Mouse (Mus musculus) layer of hippocampus, adult 11-12 months (tissue): ENCODE measurements around the gene Ms4a18.

Experiments
- DNase-seq: peaks from one replicate; pipeline ENCODE4 v3.0.0; 2022; ENCODE audit warnings: low spot score

The Ms4a18 gene

DNA sequence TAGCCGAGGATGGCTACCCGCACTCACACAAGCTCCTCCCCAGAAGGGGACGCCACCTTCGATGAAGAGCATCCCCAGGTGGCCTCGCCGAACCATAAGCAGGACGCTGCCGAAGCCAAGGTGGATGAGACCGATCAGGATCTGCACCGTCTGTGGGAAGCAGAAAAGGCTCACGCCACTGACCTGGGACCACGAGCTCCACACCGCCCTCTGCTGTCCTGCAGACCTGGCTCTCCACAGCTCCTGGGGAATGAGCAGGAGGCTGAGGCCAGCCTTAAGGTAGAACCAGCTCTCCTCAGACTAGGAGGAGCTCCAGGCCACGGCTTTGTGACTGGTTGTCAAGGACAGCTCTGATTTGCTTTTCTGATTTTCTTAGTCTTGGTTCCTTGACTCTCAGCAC, 34.7 kb downstream of the Ms4a18 start:
- peak; percentile 15 for DNase-seq

GRCm38 (mm10) chr19:10980210-10980609, 37.6 kb downstream of the Ms4a18 start:
- DNase-seq = no peak

DNA sequence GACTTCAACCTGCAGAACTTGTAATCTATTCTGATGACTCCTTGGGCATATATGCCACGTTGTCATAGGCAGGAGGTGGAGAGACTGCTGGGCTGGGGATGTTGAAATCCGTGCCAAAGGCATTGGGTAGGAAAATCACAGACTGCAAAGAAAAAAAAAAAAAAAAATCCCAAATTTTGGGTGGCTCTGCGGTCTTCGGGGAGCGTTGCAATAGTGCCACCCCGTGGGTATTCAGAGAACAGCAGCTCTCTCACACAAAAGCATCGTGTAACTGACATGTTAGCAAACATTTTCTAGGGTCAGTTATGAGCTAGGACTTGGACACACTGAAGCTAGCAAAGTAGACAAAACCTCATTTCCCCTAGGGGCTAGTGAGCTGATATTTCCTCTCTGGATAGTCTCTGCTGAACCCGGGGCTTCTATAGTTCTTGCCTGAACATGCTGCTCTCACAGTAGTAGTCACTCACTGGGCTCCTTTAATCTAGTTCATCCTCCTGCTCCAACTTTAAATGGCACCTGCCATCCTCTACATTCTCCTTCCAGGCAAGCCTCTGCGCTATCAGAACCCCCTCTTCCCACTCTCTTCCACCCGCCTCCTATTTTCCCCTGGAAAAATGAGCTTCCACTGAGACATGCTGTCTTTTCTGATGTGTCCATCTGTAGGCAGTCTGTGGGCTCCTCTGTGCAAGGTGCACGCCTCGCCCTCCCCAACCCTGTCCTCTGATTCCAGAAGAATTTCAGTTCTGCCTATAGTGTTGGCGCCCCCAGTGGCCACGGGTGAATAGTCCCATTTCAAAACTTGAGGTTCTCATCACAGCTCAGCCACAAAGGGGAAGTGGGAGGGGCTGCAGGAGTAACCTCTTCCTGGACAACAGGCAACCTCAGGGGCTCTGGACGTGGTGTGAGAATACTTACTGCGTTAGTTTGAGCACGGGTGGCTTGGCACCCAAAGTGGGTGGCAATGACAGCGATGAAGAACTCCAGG, 38.4 kb downstream of the Ms4a18 start:
- DNase-seq = peak; percentile 84

DNA sequence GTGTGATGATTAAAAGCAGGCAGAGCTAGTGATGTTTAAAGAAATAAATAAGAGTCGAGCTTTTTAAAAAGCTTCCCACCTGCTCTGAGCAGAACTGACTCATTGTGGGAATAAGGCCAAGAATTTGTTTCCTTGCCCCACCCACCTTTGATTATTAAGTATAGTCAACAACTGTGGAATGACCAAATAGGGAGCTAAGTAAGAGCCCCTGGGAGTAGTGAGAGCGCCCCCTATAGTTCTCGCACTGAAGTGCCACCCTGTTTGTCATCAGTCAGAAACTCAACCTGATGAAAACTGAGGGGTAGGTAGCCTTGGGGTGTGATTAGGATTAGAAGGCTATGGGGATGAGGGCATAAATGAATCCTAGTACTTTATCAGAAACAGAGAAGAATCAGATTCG, 41.5 kb downstream of the Ms4a18 start:
- DNase-seq = no peak

- no peak for DNase-seq
These were observed 42.6 kb downstream of the Ms4a18 start for GRCm38 (mm10) chr19:10975187-10975586.

DNA sequence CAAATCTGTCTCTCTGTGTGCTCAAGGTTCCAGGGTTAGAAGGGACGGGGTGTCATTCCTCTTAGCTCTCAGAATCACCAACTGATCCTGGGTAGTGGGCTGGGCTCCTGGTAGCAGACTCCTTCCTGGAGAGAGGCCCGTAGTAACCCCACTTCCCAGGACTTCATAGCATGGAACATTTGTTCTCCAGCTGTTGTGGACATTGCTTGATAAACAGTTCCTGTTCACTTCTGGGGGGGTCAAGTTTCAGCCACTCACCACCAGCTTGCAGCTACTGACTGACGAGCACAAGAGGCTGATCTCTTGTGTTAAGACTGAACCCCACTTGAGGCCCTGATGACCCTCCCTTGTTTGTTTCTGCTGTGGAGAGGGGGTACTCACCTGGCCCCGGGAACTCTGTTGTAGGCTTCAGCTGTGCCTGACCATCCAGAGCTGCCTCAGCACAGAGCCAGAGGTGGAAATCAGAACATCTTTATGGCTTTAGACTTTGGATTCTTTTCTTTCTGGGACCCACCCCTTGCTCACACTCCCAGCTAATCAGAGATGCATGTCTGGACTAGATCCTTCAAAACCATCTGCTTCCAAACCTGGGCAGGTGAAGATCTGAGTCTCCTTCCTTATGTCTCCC, 43.5 kb downstream of the Ms4a18 start, which contains the start of gene Ms4a10:
Ms4a10 (minus strand) TSS at position 433 of the 628 bp plus-strand sequence.
- DNase-seq = no peak

DNA sequence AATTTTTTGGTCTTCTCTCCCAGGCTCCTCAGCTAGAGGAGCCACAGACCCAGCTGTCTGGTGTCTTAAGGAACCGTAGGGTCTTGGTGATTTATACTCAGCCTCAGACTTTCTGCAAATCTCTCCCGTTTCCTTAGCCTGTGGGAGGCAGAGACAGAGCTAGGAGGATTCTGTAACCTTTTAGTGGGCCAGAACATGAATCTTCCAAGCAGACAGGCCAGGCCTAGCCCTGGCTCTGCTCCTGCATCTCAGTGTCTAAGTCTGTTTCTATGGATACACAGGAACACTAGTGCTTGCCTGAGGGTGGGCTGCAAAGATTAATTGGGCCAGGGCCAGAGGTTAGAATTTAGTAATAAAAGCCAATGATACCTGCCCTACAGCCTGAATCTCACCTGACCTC, 44.6 kb downstream of the Ms4a18 start:
- DNase-seq = no peak

DNA sequence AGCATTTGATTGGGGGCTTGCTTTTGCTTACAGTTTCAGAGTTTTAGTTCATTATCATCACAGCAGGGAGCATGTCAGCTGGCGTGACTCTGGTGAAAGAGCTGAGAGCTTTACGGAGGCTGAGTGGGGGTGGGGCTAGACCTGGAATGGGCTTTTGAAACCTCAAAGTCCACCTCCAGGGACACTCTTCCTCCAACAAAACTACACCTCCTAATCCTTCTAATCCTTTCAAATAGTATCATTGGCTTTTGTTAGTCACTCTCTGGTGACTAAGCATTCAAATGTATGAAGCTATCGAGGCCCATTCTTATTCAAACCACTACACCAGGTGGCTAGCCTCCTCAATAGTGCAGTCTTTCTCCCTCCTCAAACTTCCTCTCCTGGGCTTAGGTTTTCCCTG, 45.2 kb downstream of the Ms4a18 start:
- DNase-seq = no peak

- DNase-seq = no peak
These were observed 47.4 kb downstream of the Ms4a18 start for GRCm38 (mm10) chr19:10970457-10970856.

GRCm38 (mm10) chr19:10968578-10968977, 49.3 kb downstream of the Ms4a18 start:
- DNase-seq = no peak

- DNase-seq = no peak
These were observed 52.1 kb downstream of the Ms4a18 start for GRCm38 (mm10) chr19:10965721-10966120.

- DNase-seq = no peak
These were observed 57.9 kb downstream of the Ms4a18 start for GRCm38 (mm10) chr19:10959978-10960346.

DNA sequence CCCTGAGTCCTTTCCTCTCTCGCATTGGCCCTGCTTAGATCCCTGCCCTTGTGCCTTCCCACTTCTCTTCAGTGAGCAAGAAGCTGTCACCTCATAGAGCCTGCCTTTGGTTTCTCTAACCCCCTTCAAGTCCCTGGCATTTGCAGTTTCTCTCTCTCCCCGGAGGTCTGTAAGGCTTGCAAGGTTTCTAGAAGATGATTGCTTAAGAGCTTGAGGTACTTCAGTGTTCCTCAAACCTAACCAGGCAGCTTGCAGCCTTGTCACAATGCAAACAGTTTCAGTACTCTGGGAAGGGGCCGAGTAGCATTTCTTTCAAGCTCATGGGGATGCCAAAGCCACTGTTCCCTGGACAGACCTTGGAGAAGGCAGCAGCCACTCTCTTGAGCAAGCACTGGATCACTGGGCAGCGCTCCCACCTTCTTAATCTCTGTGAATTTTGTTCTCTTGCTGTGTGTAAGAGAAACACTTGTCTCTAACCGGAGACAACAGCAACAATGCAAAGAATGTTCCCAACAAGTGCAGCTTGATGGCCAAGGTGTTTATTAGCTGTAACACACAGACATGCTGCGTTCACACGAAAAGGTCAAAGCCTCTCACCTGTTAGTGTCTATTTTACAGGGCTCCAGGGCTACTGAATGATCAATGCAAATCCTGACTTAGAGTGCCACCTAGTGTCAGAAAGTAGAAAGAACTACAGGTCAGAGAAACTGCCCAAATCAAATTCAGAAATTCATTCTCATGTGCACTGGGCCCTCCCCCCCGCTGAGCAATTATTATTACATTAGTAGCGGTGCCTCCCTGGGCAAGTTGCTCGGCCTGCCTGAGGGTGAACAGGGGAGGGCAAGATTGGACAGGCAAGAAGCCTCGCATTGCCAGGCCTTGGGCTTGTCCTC, 58.5 kb downstream of the Ms4a18 start:
- peak; percentile 71 for DNase-seq

DNA sequence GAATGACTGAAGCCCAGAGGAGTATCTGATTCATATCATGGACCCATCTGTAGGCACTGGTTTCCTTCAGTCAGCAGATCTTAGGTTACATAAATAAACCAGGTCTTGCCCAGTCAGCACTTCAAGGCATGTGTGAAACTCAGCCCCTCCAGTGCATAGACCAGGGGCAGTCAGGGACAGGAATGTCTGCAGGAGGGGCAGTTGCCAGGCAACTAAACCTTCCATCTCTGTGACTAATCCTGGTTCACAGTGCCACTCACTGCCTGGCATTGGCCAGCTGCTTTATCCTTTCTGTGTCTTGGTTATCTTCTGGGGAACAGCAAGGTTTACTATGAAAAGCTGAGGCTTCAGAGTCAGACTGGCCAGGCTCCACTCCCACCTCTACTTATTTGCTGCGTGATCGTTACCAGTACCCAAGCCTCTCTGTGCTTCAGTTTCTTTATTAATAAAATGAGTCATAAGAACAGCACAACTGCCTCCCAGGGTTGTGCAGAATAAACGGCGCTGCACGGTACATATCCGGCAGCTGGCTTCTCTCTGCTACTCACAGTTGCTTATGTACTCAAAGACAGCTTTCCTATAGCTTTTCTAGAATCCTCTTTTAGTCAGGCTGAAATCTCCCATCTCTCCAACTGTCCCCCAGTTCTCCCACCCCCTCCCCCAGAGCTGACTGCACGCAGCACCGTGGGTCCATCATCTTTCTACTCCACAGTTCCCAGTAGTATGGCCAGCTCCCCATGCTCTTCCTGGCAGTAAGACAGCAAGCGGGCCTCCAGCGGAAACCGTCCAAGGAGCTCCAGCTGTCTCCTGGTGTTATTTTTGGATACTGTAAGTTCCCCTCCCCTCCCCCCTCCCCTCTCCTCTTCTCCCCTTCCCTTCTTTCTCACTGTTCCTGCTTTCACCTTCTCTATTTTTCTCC, 65.6 kb downstream of the Ms4a18 start:
- DNase-seq = no peak

DNA sequence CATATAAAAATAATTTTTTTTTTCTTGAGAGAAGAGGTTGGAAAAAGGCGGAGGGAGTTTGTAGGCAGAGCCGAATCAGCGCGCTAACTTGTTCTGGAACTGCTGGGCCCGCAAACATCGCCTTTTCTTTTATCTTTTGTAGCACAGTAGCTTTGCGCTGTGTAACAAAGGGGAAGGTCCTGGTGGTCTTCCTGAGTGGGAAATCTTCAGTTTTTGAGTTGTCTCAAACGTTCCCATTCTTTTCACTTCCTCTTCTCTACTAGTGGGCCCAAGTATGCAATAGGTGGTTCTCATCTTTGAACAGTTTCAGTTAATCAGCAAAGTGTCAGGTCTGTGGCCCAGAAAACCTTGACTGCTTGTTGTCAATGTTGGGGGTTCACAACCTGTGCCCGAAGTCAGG, 68.3 kb downstream of the Ms4a18 start:
- no peak for DNase-seq

DNA sequence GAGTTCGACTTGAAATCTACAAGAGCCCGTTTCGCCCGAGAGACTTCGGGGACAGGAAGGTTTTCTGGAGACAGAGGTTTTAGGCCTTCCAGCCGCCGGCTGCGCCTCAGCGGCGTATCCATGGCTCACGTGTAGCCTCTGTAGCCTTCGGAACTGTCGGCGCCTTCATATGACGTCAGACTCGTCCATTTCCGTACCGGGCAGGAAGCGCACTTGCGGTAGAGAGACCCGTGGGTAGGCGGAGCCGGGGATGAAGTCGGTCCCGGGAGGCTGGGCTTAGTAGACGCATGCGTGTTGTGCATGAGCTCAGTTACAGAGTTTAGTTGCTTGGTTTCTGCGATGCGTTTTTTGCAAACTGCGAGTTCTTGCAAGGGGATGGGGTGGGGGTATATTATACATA, 68.7 kb downstream of the Ms4a18 start, which contains the start of gene Ccdc86:
Ccdc86 (minus strand) TSS at position 155 of the 400 bp plus-strand sequence.
- peak; percentile 96 for DNase-seq

- DNase-seq = no peak
These were observed 69.4 kb downstream of the Ms4a18 start for GRCm38 (mm10) chr19:10948416-10948815.

DNA sequence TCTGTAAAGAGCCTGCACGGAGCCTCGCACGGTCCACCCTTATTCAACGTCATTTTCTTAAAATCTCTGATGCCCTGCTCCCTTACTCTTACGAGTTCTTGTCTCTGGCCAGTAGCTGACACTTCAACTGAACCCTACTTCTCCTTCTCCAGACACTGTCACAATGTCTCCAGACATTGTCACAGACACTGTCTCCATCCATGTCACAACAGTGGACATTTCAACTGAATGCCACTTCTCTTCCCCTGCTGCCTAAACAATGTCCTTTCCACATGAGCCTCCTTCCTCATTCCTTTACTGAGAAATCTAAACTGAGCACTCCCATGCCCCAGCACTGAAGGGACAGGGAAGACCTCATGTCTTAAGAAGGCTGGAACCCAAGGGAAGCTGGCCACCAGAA, 70.6 kb downstream of the Ms4a18 start:
- DNase-seq = no peak
